Mouse (Mus musculus): ENCODE measurements around the gene Cyp2f2.

The Cyp2f2 gene

DNA sequence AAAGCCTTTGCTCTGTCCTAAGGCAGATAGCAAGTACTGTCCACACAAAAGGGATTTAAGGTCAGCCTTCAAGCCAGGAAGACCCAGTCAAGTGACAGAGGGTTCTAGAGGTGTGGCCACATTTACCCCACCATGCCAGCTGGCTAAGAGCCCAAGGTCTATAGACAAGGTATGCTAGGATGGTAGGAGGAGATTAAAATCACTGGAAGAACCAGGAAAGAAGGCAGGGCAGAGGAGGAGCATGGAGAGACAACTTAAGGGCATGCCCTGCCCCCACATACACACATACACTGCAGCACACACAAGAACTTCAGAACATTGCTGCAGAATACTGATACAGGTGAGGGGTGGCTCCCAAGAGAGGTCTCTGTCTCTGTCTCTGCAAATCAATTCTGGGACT, at the start of gene Cyp2f2:
Cyp2f2 (plus strand) TSS at position 234 of the 400 bp plus-strand sequence.
- DNase-seq (ENCODE audit: low read depth, low spot score) = no peak

DNA sequence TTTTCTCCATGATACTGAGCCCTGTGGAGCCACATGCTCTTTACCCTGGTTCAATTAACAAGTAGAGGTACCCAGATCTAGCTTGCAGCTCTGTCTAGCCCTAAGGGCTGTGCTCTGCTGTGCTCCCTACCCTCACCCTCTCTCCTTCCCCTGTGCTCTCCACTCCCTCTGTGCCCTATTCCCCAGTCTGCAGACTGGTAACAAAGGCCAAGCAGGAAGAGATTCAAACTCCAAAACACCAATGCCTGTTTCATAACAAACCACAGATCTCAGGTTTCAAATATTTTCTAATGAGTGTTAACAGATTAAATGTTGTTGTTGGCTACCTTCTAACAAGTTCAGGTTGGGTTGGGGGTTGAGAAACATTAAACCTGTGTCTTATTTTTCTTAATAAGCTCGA, 41.1 kb upstream of the Cyp2f2 start:
- DNase-seq (ENCODE audit: low read depth, low spot score) = no peak

DNA sequence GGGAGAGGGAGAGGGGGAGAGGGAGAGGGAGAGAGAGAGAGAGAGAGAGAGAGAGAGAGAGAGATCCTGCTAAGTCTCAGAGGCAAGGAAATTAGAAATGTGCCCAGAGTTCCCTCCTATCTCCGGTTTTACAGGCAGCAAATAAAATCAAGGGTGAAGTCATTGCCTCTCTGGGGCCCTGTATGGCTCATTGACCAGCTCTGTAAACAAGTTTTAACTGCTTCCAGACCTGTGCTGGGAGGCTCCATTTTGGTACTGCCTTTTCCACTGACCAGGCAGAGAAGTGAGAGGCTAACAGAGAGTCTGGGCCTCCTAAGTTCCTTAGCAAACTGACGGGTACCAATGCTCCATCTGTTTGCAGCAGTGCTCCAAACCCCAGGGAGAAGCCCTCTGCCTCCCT, 38.1 kb upstream of the Cyp2f2 start:
- no peak for DNase-seq (ENCODE audit: low read depth, low spot score)

DNA sequence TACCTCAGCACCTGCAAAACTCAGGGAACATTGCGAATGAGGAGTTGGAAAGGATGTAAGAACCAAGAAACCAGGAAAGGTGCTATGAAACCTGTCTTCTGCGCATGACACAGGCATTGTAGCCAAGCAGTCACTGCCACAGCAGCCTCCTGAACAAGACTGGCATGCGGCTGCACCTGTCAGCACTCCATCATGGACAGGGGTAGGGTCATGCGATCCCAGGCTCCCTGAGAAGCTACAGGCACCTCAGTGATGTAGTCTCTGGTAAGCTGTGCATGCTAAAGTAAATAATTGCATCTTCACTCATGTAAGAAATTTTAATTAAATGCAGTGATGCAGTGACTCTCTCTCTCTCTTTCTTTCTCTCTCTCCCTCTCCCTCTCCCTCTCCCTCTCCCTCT, 28.7 kb upstream of the Cyp2f2 start:
- DNase-seq (ENCODE audit: low read depth, low spot score) = no peak

DNA sequence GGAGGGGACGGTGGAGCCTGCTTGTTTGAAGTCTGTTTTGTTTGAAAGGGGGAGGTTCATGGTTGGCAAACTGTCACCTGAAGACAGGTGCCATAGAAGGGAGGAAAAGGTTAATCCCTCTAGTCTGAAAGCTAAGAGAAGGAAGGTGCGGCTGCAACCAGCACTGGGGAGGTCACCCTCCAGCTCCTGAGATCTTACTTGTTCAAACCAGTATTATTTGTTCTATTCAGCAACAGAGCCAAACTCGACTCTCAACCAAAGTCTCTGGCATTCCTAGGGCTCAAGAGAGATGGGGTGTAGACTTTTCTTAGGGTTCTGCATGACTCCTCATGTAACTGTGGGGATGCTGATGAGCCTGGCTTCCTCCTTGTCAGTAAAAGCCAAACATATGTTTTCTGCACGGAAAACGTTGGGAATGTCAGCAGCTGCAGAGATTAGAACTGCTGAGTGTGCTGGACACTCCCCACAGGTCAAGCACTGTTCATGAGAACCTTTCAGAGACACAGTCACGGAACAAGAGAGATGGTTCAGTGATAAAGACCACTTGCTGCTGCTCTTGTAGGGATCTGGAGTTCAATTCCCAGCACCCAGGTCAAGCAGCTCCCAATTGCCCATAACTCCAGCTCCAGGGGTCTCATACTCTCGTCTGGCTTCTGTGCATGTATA, 27.5 kb upstream of the Cyp2f2 start:
- no peak for DNase-seq (ENCODE audit: low read depth, low spot score)

DNA sequence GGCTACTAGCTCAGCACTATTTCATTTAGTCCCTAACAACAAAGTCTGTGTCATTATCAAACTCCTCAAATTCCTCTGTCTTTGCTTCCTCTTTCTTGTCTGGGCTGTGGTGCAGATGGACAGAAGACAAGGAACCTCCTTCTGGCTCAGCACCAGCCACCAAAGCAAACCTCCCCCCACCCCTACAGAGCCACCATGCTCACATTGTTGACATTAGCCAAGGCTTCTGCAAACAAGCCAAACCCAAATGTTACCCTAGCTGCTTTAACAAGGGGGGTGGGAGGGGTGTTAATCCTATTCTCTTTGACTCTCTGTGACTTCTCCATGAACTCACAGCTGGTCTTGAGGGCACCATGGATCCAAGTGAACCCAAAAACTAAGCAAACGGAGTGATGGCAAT, 26.8 kb upstream of the Cyp2f2 start:
- DNase-seq (ENCODE audit: low read depth, low spot score) = no peak

DNA sequence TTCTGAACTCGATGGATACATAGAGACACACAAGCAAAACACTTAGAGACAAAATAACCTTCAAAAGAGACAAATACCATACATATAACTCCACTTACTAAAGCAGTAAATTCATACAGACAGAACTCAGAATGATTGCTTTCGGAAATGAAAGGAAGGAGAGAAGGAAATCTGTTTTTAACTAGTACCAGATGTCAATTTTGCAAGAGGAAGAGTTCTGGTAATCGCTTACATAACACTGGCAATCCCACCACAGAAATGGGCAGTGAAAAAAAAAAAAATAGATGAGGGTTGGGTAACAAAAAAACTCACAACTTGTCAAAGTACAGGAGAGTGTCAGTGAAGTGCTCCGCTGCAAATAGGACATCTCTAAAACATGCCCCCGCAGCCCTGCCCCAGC, 14.8 kb upstream of the Cyp2f2 start:
- DNase-seq (ENCODE audit: low read depth, low spot score) = no peak

DNA sequence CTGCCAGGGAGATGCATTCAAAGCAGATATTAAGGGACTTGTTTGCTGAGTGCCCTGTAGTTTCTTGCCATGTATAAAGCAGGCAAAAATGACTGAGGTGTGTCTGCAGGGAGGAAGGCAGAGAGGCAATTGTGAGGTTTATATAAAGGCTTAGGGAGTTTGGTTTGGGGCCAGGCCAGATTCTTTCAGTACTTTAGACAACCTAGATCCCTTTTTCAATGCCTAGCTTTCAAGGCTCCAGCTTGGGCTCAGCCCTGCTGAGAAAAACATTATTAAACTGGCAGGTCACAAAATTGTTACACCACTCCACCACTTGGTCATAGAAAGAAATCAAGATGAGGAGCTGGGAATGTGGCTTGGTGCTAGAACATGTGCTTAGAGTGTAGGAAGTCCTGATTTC, 9.4 kb upstream of the Cyp2f2 start:
- no peak for DNase-seq (ENCODE audit: low read depth, low spot score)

DNA sequence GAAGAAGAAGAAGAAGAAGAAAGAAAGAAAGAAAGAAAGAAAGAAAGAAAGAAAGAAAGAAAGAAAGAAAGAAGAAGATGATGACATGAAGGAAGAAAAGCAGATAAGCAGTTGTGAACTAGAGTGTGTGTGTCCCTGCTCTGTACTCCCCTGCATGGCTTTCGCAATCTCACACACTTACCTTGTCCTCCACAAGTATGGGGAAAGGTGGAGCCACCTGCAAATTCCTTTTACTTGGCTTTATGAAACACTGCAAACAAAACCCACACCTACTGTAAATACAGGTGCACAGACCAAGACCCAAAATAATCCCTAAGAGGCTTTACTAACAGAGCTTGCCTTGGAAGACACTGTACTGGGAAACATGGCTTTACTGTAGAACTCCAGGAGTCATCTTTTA, 8.7 kb upstream of the Cyp2f2 start:
- DNase-seq (ENCODE audit: low read depth, low spot score) = no peak

DNA sequence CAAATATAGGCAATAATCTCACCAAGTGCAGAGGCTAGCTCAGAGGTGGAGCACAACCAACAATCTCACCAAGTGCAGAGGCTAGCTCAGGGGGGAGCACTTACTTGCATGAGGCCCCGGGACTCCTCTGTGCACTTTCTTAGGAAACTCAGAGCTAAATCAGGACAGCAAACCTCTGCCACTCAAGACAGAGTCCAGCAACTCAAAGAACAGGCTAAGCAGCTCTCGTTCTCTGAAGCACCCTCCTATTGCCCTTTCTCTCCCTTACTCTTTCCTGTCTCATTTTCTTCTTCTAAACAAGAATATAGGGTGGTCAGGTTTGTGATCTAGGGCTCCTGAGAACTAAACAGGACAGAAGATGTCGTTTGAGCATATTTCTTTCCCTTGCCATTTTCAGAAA, 7.7 kb upstream of the Cyp2f2 start:
- no peak for DNase-seq (ENCODE audit: low read depth, low spot score)

DNA sequence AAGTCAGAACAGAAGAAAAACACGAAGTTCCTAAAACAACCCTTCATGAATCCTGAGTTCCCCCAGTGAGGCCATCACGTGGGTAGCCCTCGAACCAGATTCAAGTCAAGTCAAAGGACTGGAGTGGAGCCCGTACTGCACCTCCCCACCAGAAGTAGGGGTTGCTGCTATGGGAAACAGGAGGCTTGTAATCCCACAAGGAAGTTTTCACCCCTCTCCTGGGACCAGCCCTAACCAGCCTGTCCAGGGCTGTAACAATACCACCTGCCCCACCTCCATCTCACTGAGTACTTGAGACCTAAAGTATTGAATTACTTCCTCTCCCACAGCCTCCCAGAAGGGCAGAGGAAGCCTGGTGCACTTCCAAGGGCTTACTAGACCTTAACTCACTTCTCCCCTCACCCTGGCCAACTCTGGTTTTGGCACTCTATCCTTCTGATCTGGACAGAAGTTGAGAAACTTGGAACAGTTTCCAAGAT, 1.6 kb upstream of the Cyp2f2 start:
- no peak for DNase-seq (ENCODE audit: low read depth, low spot score)

DNA sequence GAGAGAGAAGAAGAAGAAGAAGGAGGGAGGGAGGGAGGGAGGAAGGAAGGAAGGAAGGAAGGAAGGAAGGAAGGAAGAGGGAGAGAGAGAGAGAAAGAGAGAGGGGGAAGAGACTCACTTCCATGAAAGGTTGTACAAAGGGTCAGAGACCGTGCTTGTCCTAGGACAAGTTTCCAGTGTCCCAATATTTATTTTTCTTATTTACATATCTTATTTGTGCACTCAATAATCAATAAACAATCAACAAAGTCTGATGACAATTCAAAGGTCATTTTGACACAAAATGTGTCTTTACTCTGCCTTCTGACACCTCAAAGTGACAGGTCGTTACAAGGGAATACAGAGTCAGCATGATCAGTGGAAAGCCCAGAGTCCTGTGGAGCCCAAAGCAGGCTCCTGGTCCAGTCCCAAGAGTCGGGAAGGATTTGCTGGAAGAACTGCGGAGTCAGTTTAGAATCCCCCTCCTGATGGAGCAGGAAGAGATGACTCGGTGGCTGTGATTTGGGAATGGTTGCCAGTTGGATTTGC, 4.7 kb downstream of the Cyp2f2 start:
- DNase-seq (ENCODE audit: low read depth, low spot score) = no peak

DNA sequence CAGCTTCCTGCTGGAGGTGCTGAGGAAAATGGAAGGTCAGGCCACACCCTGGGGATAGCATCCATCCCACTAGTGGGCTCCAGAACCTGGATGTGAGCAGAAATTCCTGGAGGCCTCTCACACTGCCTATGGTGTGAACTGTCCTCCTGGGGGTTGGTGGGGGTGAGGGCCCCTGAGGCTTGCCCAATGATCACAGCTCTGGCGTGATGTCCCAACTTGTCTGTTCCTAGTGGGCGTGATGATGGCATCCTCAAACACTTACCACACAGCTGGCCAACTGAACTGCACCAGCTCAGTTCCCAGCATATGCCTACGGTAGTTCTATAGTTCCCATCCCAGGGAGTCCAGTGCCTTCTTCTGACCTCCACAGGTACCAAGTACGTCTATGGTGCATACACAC, 5.3 kb downstream of the Cyp2f2 start:
- DNase-seq (ENCODE audit: low read depth, low spot score) = no peak

DNA sequence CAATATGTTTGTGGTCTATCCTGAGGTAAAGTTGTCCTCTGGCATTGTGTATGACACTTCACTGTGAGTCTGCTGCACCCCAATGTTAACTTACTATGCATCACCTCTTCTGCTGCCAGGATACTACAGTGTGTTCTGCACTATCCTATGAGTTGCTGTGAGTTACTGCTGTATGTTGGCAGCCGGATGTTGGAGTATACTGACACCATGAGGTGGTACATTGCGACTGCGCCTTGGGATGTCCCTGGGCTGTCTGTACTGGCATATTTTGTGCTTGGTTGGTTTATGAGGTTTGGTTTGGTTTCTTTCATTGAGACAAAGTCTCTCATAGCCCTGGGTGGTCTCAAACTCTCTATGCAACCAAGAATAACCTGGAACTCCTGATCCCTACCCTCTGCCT, 8.5 kb downstream of the Cyp2f2 start:
- peak; percentile 43 for DNase-seq (ENCODE audit: low read depth, low spot score)

DNA sequence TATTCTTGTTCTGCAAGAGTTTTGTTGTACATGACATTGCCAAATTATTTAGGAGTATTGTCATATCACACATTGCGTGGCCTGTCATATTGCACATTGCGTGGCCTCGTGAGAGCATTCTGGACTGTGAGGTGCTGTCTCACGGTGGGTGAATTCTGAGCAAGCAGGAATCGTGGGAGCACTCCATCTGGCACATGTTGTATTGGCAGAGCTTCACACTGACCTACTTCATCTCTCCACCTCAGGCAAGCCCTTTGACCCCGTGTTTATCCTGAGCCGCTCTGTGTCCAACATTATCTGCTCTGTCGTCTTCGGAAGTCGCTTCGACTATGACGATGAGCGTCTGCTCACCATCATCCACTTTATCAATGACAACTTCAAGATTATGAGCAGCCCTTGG, 9.2 kb downstream of the Cyp2f2 start:
- no peak for DNase-seq (ENCODE audit: low read depth, low spot score)

DNA sequence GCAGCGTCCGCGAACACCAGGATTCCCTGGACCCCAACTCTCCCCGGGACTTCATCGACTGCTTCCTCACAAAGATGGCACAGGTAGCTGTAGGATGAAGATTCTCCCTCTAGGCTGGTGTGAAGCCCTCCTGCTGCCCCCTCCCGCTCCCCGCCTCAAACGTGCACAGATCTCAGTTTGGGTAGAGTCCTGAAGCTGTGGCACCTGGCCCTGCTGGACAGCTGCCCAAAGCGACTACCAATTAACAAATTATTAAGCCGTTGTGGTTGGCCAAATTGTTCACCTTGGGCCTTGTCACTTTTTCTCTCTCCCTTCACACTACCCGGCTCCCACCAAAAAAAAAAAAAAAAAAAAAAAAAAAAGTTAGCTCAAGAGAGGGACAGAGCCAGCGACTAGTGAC, 10.1 kb downstream of the Cyp2f2 start:
- no peak for DNase-seq (ENCODE audit: low read depth, low spot score)

DNA sequence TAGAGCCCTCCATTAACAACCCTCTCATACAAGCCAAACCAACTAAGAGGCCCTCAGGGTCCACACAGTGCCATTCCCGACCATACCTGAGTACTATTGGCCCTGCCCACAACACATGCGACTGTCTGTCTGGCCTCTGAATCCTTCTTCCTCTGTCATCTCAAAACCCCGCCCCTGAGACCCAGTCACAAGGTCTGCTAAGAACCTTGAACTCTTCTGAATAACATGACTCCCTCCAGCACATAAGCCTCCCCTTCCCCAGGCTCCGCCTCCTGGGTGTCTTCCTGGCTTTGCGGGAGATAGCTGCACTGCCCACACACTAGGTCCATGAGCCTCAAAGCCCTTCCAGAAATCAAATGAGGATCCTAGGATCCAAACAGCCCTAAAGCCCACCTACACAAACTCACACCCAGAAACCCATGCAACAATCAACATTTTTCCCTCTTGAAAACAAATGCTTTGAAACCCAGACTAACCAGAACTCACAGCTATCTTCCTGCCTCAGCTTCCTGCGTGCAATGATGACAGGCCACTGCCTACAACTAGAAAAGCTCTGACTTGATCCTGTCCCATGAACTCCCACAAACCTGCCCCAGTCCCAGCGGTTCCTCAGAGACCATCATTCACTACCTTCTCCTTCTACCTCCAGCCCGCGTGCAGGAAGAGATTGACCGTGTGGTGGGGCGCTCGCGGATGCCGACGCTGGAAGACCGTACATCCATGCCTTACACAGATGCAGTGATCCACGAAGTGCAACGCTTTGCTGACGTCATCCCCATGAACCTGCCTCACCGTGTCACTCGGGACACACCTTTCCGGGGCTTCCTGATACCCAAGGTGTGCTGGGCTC, 11.0 kb downstream of the Cyp2f2 start:
- DNase-seq (ENCODE audit: low read depth, low spot score) = no peak

DNA sequence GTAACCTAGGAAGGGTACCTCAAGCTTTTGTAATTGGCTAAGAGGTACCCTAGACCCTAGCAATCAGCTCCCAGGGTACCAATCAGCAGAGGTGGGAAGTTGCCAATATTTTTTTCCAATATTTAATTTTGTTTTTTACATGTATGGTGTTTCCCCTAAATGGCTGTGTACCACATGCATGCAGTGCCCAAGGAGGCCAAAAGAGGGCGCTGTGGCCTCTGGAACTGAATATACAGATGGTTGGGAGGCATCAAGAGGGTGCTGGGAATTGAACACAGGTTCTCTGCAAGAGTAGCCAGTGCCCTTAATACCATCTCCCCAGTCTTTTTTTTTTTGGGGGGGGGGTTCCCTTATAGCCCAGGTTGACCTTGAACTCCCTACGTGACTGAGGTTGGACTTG, 11.7 kb downstream of the Cyp2f2 start:
- DNase-seq (ENCODE audit: low read depth, low spot score) = no peak

DNA sequence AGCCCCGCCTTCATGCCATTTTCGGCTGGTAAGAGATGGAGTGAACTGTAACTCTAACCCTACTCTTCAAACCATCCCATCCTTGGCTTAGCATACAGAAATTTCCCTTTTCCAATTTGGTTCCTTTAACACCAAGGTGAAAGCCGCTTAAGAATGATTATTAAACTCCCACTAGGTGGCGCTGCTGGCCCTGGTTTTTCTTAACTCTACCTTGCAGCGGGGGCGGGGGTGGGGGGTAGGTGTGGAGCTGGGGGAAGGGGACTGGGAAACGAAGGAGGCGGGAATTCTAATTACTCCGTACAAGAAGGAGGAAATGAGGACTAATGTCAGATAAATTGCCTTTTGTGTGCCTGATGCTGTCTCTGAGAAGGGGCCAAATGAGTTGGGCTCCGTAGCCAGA, 12.9 kb downstream of the Cyp2f2 start:
- peak; percentile 64 for DNase-seq (ENCODE audit: low read depth, low spot score)

DNA sequence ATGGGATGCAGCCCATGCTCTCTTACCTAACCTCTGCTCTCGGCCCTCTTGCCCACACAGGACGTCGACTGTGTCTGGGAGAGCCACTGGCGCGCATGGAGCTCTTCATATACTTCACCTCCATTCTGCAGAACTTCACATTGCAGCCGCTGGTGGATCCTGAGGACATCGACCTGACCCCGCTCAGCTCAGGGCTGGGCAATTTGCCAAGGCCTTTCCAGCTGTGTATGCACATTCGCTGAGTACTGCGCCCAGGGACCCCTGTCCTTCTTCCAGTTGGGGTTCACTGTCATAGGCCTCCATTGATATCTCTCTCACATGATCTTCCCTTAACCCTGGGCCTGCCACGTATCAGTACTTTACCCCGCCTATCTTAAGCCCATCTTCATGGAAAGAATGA, 13.4 kb downstream of the Cyp2f2 start:
- DNase-seq (ENCODE audit: low read depth, low spot score) = no peak

DNA sequence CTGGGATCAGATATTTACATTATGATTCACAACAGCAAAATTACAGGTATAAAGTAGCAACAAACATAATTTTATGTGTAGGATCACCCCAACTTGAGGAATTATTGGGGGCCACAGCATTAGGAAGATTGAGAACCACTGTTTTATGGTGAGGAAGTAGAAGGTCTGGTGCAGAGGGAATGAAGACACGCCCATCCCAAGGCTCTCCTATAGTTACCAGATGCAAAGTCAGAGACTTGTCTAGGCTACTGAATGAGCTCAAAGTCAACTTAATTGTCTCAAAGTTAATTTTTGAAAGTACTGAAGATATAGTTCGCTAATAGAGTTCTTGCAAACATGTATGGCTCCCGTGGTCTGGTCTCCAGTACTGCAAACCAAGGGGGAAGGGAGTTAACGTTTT, 14.0 kb downstream of the Cyp2f2 start:
- no peak for DNase-seq (ENCODE audit: low read depth, low spot score)

DNA sequence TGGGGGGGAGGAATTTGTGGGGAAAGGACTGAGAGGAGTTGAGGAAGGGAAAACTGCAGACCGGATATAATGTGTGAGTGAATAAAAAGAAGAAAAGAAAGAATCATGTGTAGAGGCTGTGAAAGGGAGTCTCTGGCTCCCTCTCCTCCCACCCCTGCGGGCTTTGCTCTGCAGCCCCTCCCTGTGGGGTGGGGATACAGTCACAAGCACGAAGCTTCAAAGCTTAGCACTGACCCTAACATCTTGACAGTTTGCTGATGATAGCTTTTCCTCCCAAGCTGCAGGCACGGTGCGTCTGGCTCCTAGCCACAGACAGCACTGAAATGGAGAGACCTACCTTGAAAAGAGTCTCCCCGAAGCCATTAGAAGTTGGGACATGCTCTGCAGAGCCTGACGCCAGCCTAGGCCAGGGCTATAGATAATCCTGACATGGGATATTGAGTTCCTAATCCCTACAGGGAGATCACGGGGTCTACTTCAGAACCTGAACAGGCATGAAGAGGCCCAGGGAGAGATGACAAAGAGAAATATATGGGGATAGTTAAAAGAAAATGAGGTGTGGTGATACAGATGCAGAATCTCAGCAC, 16.8 kb downstream of the Cyp2f2 start:
- no peak for DNase-seq (ENCODE audit: low read depth, low spot score)

Data from A20 (cell line).